Mouse (Mus musculus): ENCODE results near the gene Trmt5. TPM values are rescaled to one million over a fixed set of nuclear protein-coding genes. Genes with fewer than 3 reads are reported as not detected.

The Trmt5 gene
- polyA plus RNA-seq, 1 experiment from 2014 or later, result 16.5 TPM

GRCm38 (mm10) chr12:73325181-73325580 is 38.7 kb upstream of the Trmt5 start:
- Histone ChIP-seq H3K9ac (ENCODE audit: low read length) (no peak overlapping the region; the same call in 1 of the 2 replicates), H3K4me1 (ENCODE audit: control insufficient read depth in 2 of 2, insufficient read depth in 2 of 2, low read length in 2 of 2) (peaks cover 8 to 18% of the 10 kb centered on the region in 2 experiments), H3K27me3 (ENCODE audit: control insufficient read depth, insufficient read depth, low read length) (no peaks in the 10 kb centered on the region), H3K9me3 (ENCODE audit: control insufficient read depth, low read length) (no peaks in the 10 kb centered on the region), H3K27ac (replicated peaks in 1 of 2; ENCODE audit: control insufficient read depth in 1 of 2, insufficient read depth in 1 of 2, low read depth in 2 of 2, low read length in 2 of 2) (peak overlapping the region; percentile 65 to 79), H3K4me2 (ENCODE audit: low read length) (no peak overlapping the region), H3K4me3 (ENCODE audit: control insufficient read depth in 1 of 2, insufficient read depth in 1 of 2, low read depth in 1 of 2, low read length in 2 of 2) (no peak overlapping the region), H3K36me3 (ENCODE audit: control insufficient read depth, insufficient read depth, low read length) (no peaks in the 10 kb centered on the region)
- ATAC-seq (ENCODE audit: insufficient number of reproducible peaks, insufficient read depth, low FRiP score, low read depth), result no peak
- WGBS, result 11% methylated on average over 2 of the region's 2 CpGs

- Histone ChIP-seq H3K9ac (ENCODE audit: low read length) (no peak overlapping the region), H3K27me3 (ENCODE audit: control insufficient read depth, insufficient read depth, low read length) (no peaks in the 10 kb centered on the region), H3K36me3 (ENCODE audit: control insufficient read depth, insufficient read depth, low read length) (no peaks in the 10 kb centered on the region), H3K4me1 (ENCODE audit: control insufficient read depth in 2 of 2, insufficient read depth in 2 of 2, low read length in 2 of 2) (peaks cover 8 to 18% of the 10 kb centered on the region in 2 experiments), H3K27ac (replicated peaks in 1 of 2; ENCODE audit: control insufficient read depth in 1 of 2, insufficient read depth in 1 of 2, low read depth in 2 of 2, low read length in 2 of 2) (peak overlapping the region in 1 of 2 experiments; percentile 79; a peak in 2 of 4 replicates), H3K4me2 (ENCODE audit: low read length) (no peak overlapping the region), H3K4me3 (ENCODE audit: control insufficient read depth in 1 of 2, insufficient read depth in 1 of 2, low read depth in 1 of 2, low read length in 2 of 2) (no peak overlapping the region), H3K9me3 (ENCODE audit: control insufficient read depth, low read length) (no peaks in the 10 kb centered on the region)
- ATAC-seq (ENCODE audit: insufficient number of reproducible peaks, insufficient read depth, low FRiP score, low read depth), result no peak; the same call in 1 of the 2 replicates
- 90% methylated on average over 1 of the region's 1 CpGs for WGBS
Observed at GRCm38 (mm10) chr12:73324742-73325141, 38.2 kb upstream of the Trmt5 start.

- Histone ChIP-seq H3K4me1 (ENCODE audit: control insufficient read depth in 2 of 2, insufficient read depth in 2 of 2, low read length in 2 of 2) (peaks cover 8 to 18% of the 10 kb centered on the region in 2 experiments), H3K27me3 (ENCODE audit: control insufficient read depth, insufficient read depth, low read length) (no peaks in the 10 kb centered on the region), H3K4me2 (ENCODE audit: low read length) (no peak overlapping the region), H3K36me3 (ENCODE audit: control insufficient read depth, insufficient read depth, low read length) (no peaks in the 10 kb centered on the region), H3K4me3 (ENCODE audit: control insufficient read depth in 1 of 2, insufficient read depth in 1 of 2, low read depth in 1 of 2, low read length in 2 of 2) (no peak overlapping the region), H3K27ac (replicated peaks in 1 of 2; ENCODE audit: control insufficient read depth in 1 of 2, insufficient read depth in 1 of 2, low read depth in 2 of 2, low read length in 2 of 2) (peak overlapping the region in 1 of 2 experiments; percentile 79; a peak in 1 of 4 replicates), H3K9ac (ENCODE audit: low read length) (no peak overlapping the region), H3K9me3 (ENCODE audit: control insufficient read depth, low read length) (no peaks in the 10 kb centered on the region)
- no peak for ATAC-seq (ENCODE audit: insufficient number of reproducible peaks, insufficient read depth, low FRiP score, low read depth)
- WGBS, result 90% methylated on average over 8 of the region's 8 CpGs
Observed at GRCm38 (mm10) chr12:73324180-73324586, 37.7 kb upstream of the Trmt5 start.

- Histone ChIP-seq H3K9me3 (ENCODE audit: control insufficient read depth, low read length) (no peaks in the 10 kb centered on the region), H3K36me3 (ENCODE audit: control insufficient read depth, insufficient read depth, low read length) (peaks cover 4% of the 10 kb centered on the region; the same call in 1 of the 2 replicates), H3K4me2 (ENCODE audit: low read length) (no peak overlapping the region), H3K4me3 (ENCODE audit: control insufficient read depth in 1 of 2, insufficient read depth in 1 of 2, low read depth in 1 of 2, low read length in 2 of 2) (no peak overlapping the region), H3K9ac (ENCODE audit: low read length) (no peak overlapping the region), H3K27me3 (ENCODE audit: control insufficient read depth, insufficient read depth, low read length) (no peaks in the 10 kb centered on the region), H3K4me1 (ENCODE audit: control insufficient read depth in 2 of 2, insufficient read depth in 2 of 2, low read length in 2 of 2) (no peaks in the 10 kb centered on the region; a peak in 1 of 4 replicates), H3K27ac (replicated peaks in 1 of 2; ENCODE audit: control insufficient read depth in 1 of 2, insufficient read depth in 1 of 2, low read depth in 2 of 2, low read length in 2 of 2) (no peak overlapping the region)
- no peak for ATAC-seq (ENCODE audit: insufficient number of reproducible peaks, insufficient read depth, low FRiP score, low read depth)
- 81% methylated on average over 7 of the region's 7 CpGs for WGBS
Observed at GRCm38 (mm10) chr12:73317706-73318686, 31.5 kb upstream of the Trmt5 start.

- no peak overlapping the region for H3K4me3 ChIP-seq (ENCODE audit: control insufficient read depth in 1 of 2, insufficient read depth in 1 of 2, low read depth in 1 of 2, low read length in 2 of 2)
- H3K27ac ChIP-seq (replicated peaks in 1 of 2; ENCODE audit: control insufficient read depth in 1 of 2, insufficient read depth in 1 of 2, low read depth in 2 of 2, low read length in 2 of 2), result no peak overlapping the region
- no peaks in the 10 kb centered on the region for H3K27me3 ChIP-seq (ENCODE audit: control insufficient read depth, insufficient read depth, low read length)
- no peaks in the 10 kb centered on the region for H3K36me3 ChIP-seq (ENCODE audit: control insufficient read depth, insufficient read depth, low read length)
- no peaks in the 10 kb centered on the region for H3K9me3 ChIP-seq (ENCODE audit: control insufficient read depth, low read length)
- 81% methylated on average over 2 of the region's 2 CpGs for WGBS
- no peaks in the 10 kb centered on the region for H3K4me1 ChIP-seq (ENCODE audit: control insufficient read depth in 2 of 2, insufficient read depth in 2 of 2, low read length in 2 of 2)
- no peak for ATAC-seq (ENCODE audit: insufficient number of reproducible peaks, insufficient read depth, low FRiP score, low read depth)
- H3K4me2 ChIP-seq (ENCODE audit: low read length), result no peak overlapping the region
- H3K9ac ChIP-seq (ENCODE audit: low read length), result no peak overlapping the region
Observed at GRCm38 (mm10) chr12:73308711-73309110, 22.2 kb upstream of the Trmt5 start.

GRCm38 (mm10) chr12:73307750-73308149 is 21.2 kb upstream of the Trmt5 start:
- no peak overlapping the region for H3K4me2 ChIP-seq (ENCODE audit: low read length)
- no peak for ATAC-seq (ENCODE audit: insufficient number of reproducible peaks, insufficient read depth, low FRiP score, low read depth)

GRCm38 (mm10) chr12:73304636-73305035 is 18.1 kb upstream of the Trmt5 start:
- Histone ChIP-seq H3K9me3 (ENCODE audit: control insufficient read depth, low read length) (no peaks in the 10 kb centered on the region), H3K4me1 (ENCODE audit: control insufficient read depth in 2 of 2, insufficient read depth in 2 of 2, low read length in 2 of 2) (no peaks in the 10 kb centered on the region), H3K9ac (ENCODE audit: low read length) (no peak overlapping the region), H3K36me3 (ENCODE audit: control insufficient read depth, insufficient read depth, low read length) (no peaks in the 10 kb centered on the region), H3K4me2 (ENCODE audit: low read length) (no peak overlapping the region), H3K27ac (replicated peaks in 1 of 2; ENCODE audit: control insufficient read depth in 1 of 2, insufficient read depth in 1 of 2, low read depth in 2 of 2, low read length in 2 of 2) (no peak overlapping the region), H3K27me3 (ENCODE audit: control insufficient read depth, insufficient read depth, low read length) (no peaks in the 10 kb centered on the region), H3K4me3 (ENCODE audit: control insufficient read depth in 1 of 2, insufficient read depth in 1 of 2, low read depth in 1 of 2, low read length in 2 of 2) (no peak overlapping the region)
- 77% methylated on average over 4 of the region's 4 CpGs for WGBS
- no peak for ATAC-seq (ENCODE audit: insufficient number of reproducible peaks, insufficient read depth, low FRiP score, low read depth)

More at GRCm38 (mm10) chr12:73307750-73308149, 21.2 kb upstream of the Trmt5 start:
- Histone ChIP-seq H3K4me1 (ENCODE audit: control insufficient read depth in 2 of 2, insufficient read depth in 2 of 2, low read length in 2 of 2) (no peaks in the 10 kb centered on the region), H3K27me3 (ENCODE audit: control insufficient read depth, insufficient read depth, low read length) (no peaks in the 10 kb centered on the region), H3K36me3 (ENCODE audit: control insufficient read depth, insufficient read depth, low read length) (no peaks in the 10 kb centered on the region), H3K27ac (replicated peaks in 1 of 2; ENCODE audit: control insufficient read depth in 1 of 2, insufficient read depth in 1 of 2, low read depth in 2 of 2, low read length in 2 of 2) (no peak overlapping the region), H3K4me3 (ENCODE audit: control insufficient read depth in 1 of 2, insufficient read depth in 1 of 2, low read depth in 1 of 2, low read length in 2 of 2) (no peak overlapping the region), H3K9me3 (ENCODE audit: control insufficient read depth, low read length) (no peaks in the 10 kb centered on the region), H3K9ac (ENCODE audit: low read length) (no peak overlapping the region)
- WGBS, result 91% methylated on average over 4 of the region's 4 CpGs

Data from heart, embryonic 14.5 days (tissue).